Mouse (Mus musculus): ENCODE results near the gene Sp140.
"Not testable (repeated sequence)": the region's sequence is repeated elsewhere in the genome, so short reads cannot be mapped to it uniquely, and the experiment has no call there.

Gene Sp140

DNA sequence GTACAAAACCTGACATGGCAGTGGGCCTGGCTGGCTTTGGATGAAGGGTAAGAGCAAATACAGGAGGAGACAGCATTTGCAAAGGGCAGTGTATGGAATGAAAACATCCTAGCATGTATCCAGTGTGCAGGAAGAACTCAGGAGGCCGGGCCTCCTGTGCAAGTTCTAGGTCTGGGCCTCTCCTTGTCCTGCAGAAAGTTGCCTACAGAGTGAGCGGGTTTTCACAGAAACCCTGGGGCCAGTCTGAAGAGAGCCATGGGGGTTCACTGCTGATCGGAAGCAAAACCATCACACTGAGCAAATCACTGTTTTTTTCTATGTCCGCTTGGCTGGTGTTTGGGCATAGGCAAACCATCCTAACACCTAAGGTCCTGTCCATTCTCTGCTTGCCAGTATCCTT is 38.0 kb downstream of the Sp140 start:
- not testable (repeated sequence) for DNase-seq (ENCODE audit: low read depth, low spot score)

DNA sequence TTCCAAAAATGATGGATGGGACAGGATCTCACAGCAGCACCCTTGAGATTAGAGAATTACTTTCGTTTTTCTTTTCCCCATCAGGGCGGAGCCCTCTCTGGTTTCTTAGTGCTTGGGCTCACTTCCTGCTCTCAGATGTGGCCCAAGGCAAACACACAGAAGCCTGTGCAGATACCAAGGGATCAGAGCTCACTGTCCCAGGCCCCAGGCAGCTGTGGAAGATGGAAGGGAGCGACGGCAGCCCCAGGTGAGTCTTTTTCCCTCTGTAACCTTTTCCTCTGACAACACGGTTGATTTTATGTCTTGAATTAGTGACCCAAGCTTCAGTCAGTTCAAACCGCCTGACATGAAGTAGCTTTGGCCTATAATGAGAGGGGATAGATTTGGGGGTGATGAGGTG is 49.7 kb downstream of the Sp140 start, which contains the start of gene Sp100:
Gene Sp100 (plus strand): TSS at position 108 of the 400 bp plus-strand sequence.
- not testable (repeated sequence) for DNase-seq (ENCODE audit: low read depth, low spot score)

DNA sequence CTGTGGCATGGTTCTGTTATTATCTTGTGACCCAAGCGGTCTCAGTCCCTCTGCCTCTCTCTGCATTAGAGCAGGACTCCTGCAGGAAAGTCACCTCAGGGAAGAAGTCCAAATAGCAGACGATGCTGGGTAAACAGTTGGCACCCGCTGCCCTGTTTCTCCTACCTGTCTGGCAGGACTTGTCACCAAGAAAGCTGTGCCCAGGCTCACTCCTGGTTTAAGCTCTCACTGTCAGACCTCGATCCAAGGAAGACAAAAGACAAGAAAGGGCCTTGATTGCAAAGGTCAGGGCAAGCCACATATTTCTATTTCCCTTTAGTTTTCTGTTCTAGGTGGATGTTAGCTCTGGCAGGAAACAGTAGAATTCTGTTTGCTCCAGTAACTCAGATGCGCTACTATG is 50.3 kb downstream of the Sp140 start:
- DNase-seq (ENCODE audit: low read depth, low spot score), result not testable (repeated sequence)

DNA sequence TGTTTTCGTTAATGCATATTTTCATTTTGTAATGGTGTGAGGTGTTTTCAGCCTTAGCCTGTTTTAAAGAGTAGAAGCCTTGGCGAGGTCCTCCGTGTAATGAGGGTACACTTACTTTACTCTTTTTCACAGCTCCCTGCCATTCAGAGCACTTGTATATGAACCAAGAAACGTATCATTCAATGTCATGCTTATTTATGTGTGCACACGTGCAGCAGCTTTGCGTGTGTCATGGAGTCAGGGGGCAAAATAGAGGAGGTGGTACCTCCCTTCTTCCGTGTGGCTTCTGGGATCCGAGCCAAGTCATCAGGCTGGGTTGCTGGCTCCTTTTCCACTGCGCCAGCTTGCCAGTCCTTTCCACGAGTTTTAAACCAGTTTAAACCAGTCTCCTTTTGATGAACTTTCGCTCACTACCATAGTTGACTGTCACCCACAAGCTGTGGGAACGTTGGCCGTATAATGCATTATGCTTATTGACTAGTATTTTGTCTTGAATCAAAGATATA is 51.6 kb downstream of the Sp140 start:
- not testable (repeated sequence) for DNase-seq (ENCODE audit: low read depth, low spot score)

DNA sequence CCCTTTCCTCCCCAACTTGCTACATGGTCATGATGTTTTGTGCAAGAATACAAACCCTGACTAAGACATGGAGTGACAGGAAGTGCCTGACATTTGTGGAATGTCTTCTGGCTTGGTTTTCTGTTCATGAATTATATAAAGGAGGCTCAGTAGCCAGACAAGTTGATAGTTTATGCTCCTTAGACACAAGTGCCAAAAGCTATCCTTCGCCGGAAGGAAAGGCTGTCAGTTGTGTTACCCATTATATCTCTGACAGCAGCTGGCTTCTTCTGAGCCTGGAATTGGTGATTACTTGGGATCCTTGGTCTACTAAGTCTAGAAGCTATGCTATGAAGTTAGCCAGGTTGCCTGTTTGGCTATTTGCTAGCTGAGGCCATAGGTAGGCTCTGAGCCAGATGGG is 57.0 kb downstream of the Sp140 start:
- DNase-seq (ENCODE audit: low read depth, low spot score), result not testable (repeated sequence)

DNA sequence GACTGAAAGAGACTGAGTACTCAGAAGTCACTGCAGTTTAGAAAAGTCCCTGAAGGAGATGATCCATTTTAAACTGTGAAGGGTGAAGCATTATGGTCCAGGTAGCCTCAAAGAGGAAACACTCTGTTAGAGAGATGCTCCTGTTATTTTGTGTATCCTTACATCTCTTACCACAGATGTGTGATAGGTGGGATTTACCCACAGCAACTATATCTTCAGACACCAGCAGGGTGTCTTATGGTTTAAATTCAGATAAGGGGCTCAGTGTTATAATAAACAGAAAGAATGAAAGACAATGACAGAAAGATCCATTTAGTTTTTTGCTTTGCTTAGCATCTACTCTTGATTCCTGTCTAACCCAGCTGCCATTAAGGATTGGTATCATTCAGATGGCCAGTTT is 64.1 kb downstream of the Sp140 start:
- no peak for DNase-seq (ENCODE audit: low read depth, low spot score)

DNA sequence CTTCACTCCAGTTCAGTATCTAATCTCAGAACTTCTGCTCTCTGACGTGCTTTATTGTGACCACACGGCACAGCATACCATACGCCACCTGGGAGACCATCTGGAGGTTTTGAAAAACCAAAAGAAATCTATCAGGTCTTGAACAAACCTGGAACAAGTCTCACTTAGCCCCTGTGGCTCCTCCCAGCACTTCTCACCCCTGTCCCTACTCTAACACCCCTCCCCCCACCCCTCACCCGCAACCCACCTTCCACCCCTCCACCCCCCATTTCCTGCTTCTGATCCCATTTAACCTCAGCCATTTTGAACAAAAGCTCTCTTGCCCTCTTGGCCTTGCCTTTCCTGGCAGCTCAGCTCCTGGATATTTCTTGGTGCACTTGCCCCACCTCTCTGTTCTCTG is 80.0 kb downstream of the Sp140 start:
- no peak for DNase-seq (ENCODE audit: low read depth, low spot score)

DNA sequence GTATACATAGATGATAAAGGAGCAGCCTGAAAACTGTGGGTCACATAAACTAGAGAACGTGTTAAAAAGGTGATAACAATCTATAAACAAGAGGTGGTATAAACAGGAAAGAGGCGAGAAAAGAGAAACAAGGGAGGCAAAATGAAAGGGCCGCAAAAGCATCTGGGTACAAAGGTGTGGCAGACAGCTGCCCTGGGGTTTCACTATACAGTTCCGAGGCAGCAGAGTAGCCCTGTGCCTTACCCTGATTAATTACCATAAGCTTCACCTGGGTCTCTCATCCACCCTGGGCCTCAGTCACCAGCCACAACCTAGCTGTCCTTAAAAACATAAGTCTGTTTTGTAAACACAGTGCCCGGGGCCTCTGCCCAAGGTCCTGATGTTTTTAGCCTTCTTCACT is 86.5 kb downstream of the Sp140 start:
- DNase-seq (ENCODE audit: low read depth, low spot score), result no peak

DNA sequence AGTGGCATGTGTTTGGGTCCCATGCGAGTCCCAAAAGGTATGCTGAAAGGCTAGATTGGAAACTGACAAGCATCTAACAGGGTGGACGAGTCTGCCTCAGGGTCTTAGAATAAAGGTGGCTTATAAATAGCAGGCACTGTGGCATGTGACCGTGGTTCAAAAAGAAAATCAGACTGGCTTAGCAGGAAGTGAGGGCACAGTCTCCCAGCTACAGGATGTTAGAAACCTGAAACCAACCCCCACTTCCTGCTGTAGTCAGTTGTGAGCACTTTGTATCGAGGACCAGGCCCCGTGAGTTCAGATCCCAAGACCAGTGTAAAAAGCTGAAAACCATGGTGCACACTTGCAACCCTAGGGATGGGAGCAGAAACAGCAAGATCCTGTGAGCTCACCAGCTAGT is 87.2 kb downstream of the Sp140 start:
- no peak for DNase-seq (ENCODE audit: low read depth, low spot score)

DNA sequence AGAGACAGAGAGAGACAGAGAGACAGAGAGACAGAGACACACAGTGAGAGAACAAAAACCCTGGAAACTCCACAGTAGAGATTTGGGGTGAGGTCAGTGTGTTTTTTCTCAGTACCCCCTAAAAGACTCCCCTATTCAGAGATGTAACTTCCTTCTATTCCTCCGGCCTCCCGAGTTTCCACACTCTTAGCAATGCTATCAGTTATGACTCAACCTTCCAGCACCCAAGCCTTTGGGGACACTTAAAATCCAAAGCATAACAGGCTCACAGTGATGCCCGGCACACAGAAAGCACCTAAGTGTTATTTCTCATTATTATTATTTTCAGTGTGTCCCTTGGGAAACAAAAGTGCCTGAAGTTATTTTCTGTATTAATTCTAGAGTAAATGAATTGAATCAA is 90.4 kb downstream of the Sp140 start:
- no peak for DNase-seq (ENCODE audit: low read depth, low spot score)

DNA sequence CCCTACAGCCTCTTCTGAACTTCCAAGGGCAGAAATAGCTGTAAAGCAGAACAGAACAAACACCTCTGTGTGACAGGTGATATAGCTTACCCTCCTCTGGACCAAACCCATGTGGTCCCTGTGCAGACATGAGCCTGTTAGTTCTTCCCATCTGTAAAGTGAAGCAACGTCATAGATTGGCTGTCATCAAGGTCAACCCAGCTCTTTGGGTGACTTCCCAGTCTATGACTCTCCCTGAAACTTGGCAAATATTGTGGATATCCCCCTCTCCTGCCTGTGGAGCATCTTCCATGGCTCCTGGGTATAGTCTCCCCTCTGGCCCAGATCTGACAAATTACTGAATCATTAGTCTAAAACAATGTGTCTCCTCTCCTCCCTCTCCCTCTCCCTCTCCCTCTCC is 92.1 kb downstream of the Sp140 start:
- no peak for DNase-seq (ENCODE audit: low read depth, low spot score)

DNA sequence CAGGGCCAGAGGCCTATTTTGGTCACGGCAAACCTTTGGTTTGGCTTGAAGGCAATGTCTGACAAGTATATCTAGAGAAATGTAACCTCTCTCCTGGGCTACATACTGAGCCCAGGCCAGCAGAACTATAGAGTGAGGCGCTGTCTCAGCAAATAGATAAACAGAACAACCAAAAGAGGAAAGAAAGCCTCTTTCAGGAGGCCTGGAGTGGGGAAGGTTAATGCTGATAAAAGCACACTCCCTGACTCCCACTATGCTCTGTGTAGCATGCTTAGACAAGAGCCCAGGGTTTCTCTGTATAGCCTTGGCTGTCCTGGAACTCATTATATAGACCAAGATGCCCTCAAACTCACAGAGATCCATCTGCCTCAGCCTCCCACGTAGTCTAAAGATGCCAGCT is 93.1 kb downstream of the Sp140 start:
- DNase-seq (ENCODE audit: low read depth, low spot score), result no peak
